Mouse (Mus musculus) left cerebral cortex, postnatal 10 days (tissue): ENCODE measurements around the gene Sh3gl3. TPM values are rescaled to one million over a fixed set of nuclear protein-coding genes. Genes with fewer than 3 reads are reported as not detected.

Experiments
- DNase-seq, 2 experiments: peaks; one replicate each; pipeline ENCODE4 v3.0.0; 2021 to 2022; ENCODE audit warnings: low spot score in 2 of 2, mixed read lengths in 1 of 2; ENCODE audit errors: extremely low spot score in 1 of 2
- intact Hi-C: fragments of 180-260 bp; cut with DNase I; formaldehyde crosslinking; loops from one replicate; pipeline ENCODE4 v1.15.1; 2025
- total RNA-seq, 2 experiments: library from RNA; stranded (reverse); gene quantifications; 2 replicates each; pipeline ENCODE4 v1.2.3; 2021

Gene Sh3gl3
- total RNA-seq, 2 experiments from 2014 or later = 59.5 to 60.4 TPM

GRCm38 (mm10) chr7:82272875-82273274 is 99.2 kb downstream of the Sh3gl3 start:
- DNase-seq = peak in 1 of 2 experiments; percentile 27
- intact Hi-C loops = loop anchor here (2.0 kb wide), 1 partner anchor 152 kb away; no protein-coding TSS in a partner anchor

- peak; percentile 42 to 58 for DNase-seq
- intact Hi-C loops = no loop called here
Measured at GRCm38 (mm10) chr7:82274011-82274709, 100.5 kb downstream of the Sh3gl3 start.

- intact Hi-C loops = no loop called here
- DNase-seq = no peak
Measured at GRCm38 (mm10) chr7:82274975-82275374, 101.3 kb downstream of the Sh3gl3 start.

- DNase-seq = no peak
- intact Hi-C loops = no loop called here
Measured at GRCm38 (mm10) chr7:82275529-82276204, 102.0 kb downstream of the Sh3gl3 start.

- intact Hi-C loops = no loop called here
- no peak for DNase-seq
Measured at GRCm38 (mm10) chr7:82282011-82282410, 108.4 kb downstream of the Sh3gl3 start.

GRCm38 (mm10) chr7:82282464-82282863 is 108.8 kb downstream of the Sh3gl3 start:
- intact Hi-C loops = no loop called here
- DNase-seq = peak in 1 of 2 experiments; percentile 20

GRCm38 (mm10) chr7:82287242-82287641 is 113.6 kb downstream of the Sh3gl3 start:
- DNase-seq = no peak
- intact Hi-C loops = no loop called here

- no peak for DNase-seq
- intact Hi-C loops = no loop called here
Measured at GRCm38 (mm10) chr7:82293441-82293840, 119.8 kb downstream of the Sh3gl3 start.

GRCm38 (mm10) chr7:82294083-82294482 is 120.4 kb downstream of the Sh3gl3 start:
- no peak for DNase-seq
- intact Hi-C loops = no loop called here

- DNase-seq = no peak
Measured at GRCm38 (mm10) chr7:82294611-82295010, 121.0 kb downstream of the Sh3gl3 start.

GRCm38 (mm10) chr7:82308398-82308797 is 134.8 kb downstream of the Sh3gl3 start:
- no peak for DNase-seq
- intact Hi-C loops = no loop called here

More at GRCm38 (mm10) chr7:82294611-82295010, 121.0 kb downstream of the Sh3gl3 start:
- intact Hi-C loops = no loop called here

GRCm38 (mm10) chr7:82318515-82318914 is 144.9 kb downstream of the Sh3gl3 start:
- intact Hi-C loops = no loop called here
- no peak for DNase-seq

- intact Hi-C loops = no loop called here
Measured at GRCm38 (mm10) chr7:82326616-82327015, 153.0 kb downstream of the Sh3gl3 start.

GRCm38 (mm10) chr7:82327201-82327600 is 153.6 kb downstream of the Sh3gl3 start:
- no peak for DNase-seq
- intact Hi-C loops = no loop called here

More at GRCm38 (mm10) chr7:82326616-82327015, 153.0 kb downstream of the Sh3gl3 start:
- no peak for DNase-seq

GRCm38 (mm10) chr7:82327881-82328280 is 154.2 kb downstream of the Sh3gl3 start:
- DNase-seq = no peak
- intact Hi-C loops = no loop called here

- intact Hi-C loops = no loop called here
- DNase-seq = no peak
Measured at GRCm38 (mm10) chr7:82329831-82330230, 156.2 kb downstream of the Sh3gl3 start.

- DNase-seq = no peak
- intact Hi-C loops = no loop called here
Measured at GRCm38 (mm10) chr7:82330860-82331259, 157.2 kb downstream of the Sh3gl3 start.

- DNase-seq = no peak
- intact Hi-C loops = no loop called here
Measured at GRCm38 (mm10) chr7:82334000-82334399, 160.4 kb downstream of the Sh3gl3 start.

GRCm38 (mm10) chr7:82335211-82336121 is 161.8 kb downstream of the Sh3gl3 start, which contains the start of gene Adamtsl3:
Gene Adamtsl3 (plus strand): TSS chr7:82335694.
- DNase-seq = peak in 1 of 2 experiments; percentile 66
- intact Hi-C loops = no loop called here
